Mouse (Mus musculus) heart, adult 2 months (tissue): ENCODE measurements around the gene Spast. TPM values are rescaled to one million over a fixed set of nuclear protein-coding genes. Genes with fewer than 3 reads are reported as not detected.

Experiments used
- DNase-seq, 2 experiments: peaks; one replicate each; pipeline ENCODE4 v3.0.0; 2021
- H3K27ac ChIP-seq: fragments of 200-600 bp; 2 replicates; pipeline ENCODE4 v1.8.1; 2022
- H3K27me3 ChIP-seq: fragments of 200-500 bp; 2 replicates; pipeline ENCODE4 v1.6.1; 2012; ENCODE audit warnings: mild to moderate bottlenecking, low read length, inconsistent platforms, mixed read lengths; ENCODE audit not compliant: control insufficient read depth, insufficient read depth
- H3K36me3 ChIP-seq: fragments of 200-500 bp; 2 replicates; pipeline ENCODE4 v1.6.1; 2012; ENCODE audit warnings: low read length, inconsistent platforms; ENCODE audit not compliant: control insufficient read depth, insufficient read depth
- H3K4me1 ChIP-seq: fragments of 200-500 bp; 2 replicates; pipeline ENCODE4 v1.6.1; 2011; ENCODE audit warnings: low read length; ENCODE audit not compliant: control insufficient read depth, insufficient read depth
- H3K4me3 ChIP-seq: fragments of 200-600 bp; 2 replicates; pipeline ENCODE4 v1.8.1; 2022
- H3K79me2 ChIP-seq: fragments of 200-500 bp; replicated peaks from 2 replicates; pipeline ENCODE4 v1.6.1; 2012; ENCODE audit warnings: mild to moderate bottlenecking, inconsistent platforms, low read length, moderate library complexity, mixed read lengths; ENCODE audit not compliant: control insufficient read depth, insufficient read depth
- H3K9ac ChIP-seq: fragments of 200-500 bp; 2 replicates; pipeline ENCODE4 v1.6.1; 2012; ENCODE audit warnings: low read depth, mild to moderate bottlenecking, control low read depth, inconsistent platforms, low read length, mixed read lengths
- CTCF ChIP-seq: fragments of 200-600 bp; IDR thresholded peaks from 2 replicates; pipeline ENCODE4 v1.8.1; 2022; ENCODE audit warnings: antibody characterized with exemption, mild to moderate bottlenecking, moderate library complexity
- EP300 ChIP-seq: fragments of 200-500 bp; IDR thresholded peaks from 2 replicates; pipeline ENCODE4 v1.6.1; 2011; ENCODE audit warnings: low read depth, low read length, control low read depth; ENCODE audit not compliant: insufficient read depth
- POLR2A ChIP-seq: fragments of 200-500 bp; IDR thresholded peaks from 2 replicates; pipeline ENCODE4 v1.6.1; 2011; ENCODE audit warnings: mild to moderate bottlenecking, low read depth, low read length, control low read depth; ENCODE audit not compliant: insufficient read depth
- WGBS: fragments of 180-500 bp; shearing (Covaris S2); methylation state at CpG from one replicate; pipeline ENCODE4 v1.1.7; 2018; 5-methylcytosine and 5-hydroxymethylcytosine counted together
- intact Hi-C: fragments of 180-260 bp; cut with DNase I; formaldehyde crosslinking; loops from one replicate; pipeline ENCODE4 v1.15.1; 2025
- polyA plus RNA-seq: library from polyadenylated mRNA; depleted of rRNA; stranded (reverse); fragments of >200 nt; gene quantifications from 2 replicates; pipeline ENCODE4 v1.2.3, GENCODE M21; 2012
- total RNA-seq, 2 experiments: library from RNA; stranded (reverse); gene quantifications; 2 replicates each; pipeline ENCODE4 v1.2.3; 2021

Gene Spast
- total and polyA plus RNA-seq, 3 experiments = 4.2 to 33.5 (median 29.2) TPM

- intact Hi-C loops = no loop called here
- WGBS = 90% methylated on average over 12 of the region's 12 CpGs
Observed at GRCm38 (mm10) chr17:74402486-74403222, 63.9 kb downstream of the Spast start.

GRCm38 (mm10) chr17:74406487-74406886, 67.7 kb downstream of the Spast start:
- H3K4me1 ChIP-seq = no peaks in the 10 kb centered on the region
- DNase-seq = no peak
- H3K79me2 ChIP-seq = no peaks in the 10 kb centered on the region
- H3K4me3 ChIP-seq = no peak overlapping the region
- no peak for TF ChIP-seq POLR2A
- TF ChIP-seq EP300 = no peak
- no peak for TF ChIP-seq CTCF
- intact Hi-C loops = no loop called here
- H3K36me3 ChIP-seq = no peaks in the 10 kb centered on the region
- WGBS = 81% methylated on average over 8 of the region's 8 CpGs
- H3K27me3 ChIP-seq = no peaks in the 10 kb centered on the region
- H3K9ac ChIP-seq = no peak overlapping the region
- no peak overlapping the region for H3K27ac ChIP-seq

More at GRCm38 (mm10) chr17:74402486-74403222, 63.9 kb downstream of the Spast start:
- Histone ChIP-seq H3K36me3 (no peaks in the 10 kb centered on the region), H3K27me3 (no peaks in the 10 kb centered on the region), H3K27ac (no peak overlapping the region), H3K79me2 (0 out of 2 replicates have a peak, but pooled peaks cover 2% of the 10 kb centered on the region), H3K9ac (no peak overlapping the region), H3K4me3 (no peak overlapping the region), H3K4me1 (no peaks in the 10 kb centered on the region)
- no peak for DNase-seq
- no peak for TF ChIP-seq POLR2A
- TF ChIP-seq CTCF = no peak
- no peak for TF ChIP-seq EP300

- Histone ChIP-seq H3K9ac (no peak overlapping the region), H3K36me3 (no peaks in the 10 kb centered on the region; the same call in 1 of the 2 replicates), H3K4me3 (no peak overlapping the region), H3K27me3 (no peaks in the 10 kb centered on the region), H3K27ac (no peak overlapping the region), H3K79me2 (no peaks in the 10 kb centered on the region), H3K4me1 (no peaks in the 10 kb centered on the region)
- TF ChIP-seq EP300 = no peak
- TF ChIP-seq CTCF = peak; percentile 51
- TF ChIP-seq POLR2A = no peak
- WGBS = 43% methylated on average over 4 of the region's 4 CpGs
- DNase-seq = no peak
- intact Hi-C loops = no loop called here
Observed at GRCm38 (mm10) chr17:74409722-74410121, 70.9 kb downstream of the Spast start.

- Histone ChIP-seq H3K4me3 (no peak overlapping the region), H3K4me1 (no peaks in the 10 kb centered on the region), H3K27ac (no peak overlapping the region), H3K36me3 (no peaks in the 10 kb centered on the region; the same call in 1 of the 2 replicates), H3K9ac (no peak overlapping the region), H3K79me2 (no peaks in the 10 kb centered on the region), H3K27me3 (no peaks in the 10 kb centered on the region)
- TF ChIP-seq CTCF = no peak
- no peak for TF ChIP-seq POLR2A
- TF ChIP-seq EP300 = no peak
- intact Hi-C loops = no loop called here
- WGBS = 87% methylated on average over 8 of the region's 8 CpGs
- DNase-seq = no peak
Observed at GRCm38 (mm10) chr17:74413324-74413723, 74.5 kb downstream of the Spast start.

GRCm38 (mm10) chr17:74414671-74415070, 75.9 kb downstream of the Spast start:
- Histone ChIP-seq H3K4me3 (no peak overlapping the region), H3K36me3 (no peaks in the 10 kb centered on the region; the same call in 1 of the 2 replicates), H3K4me1 (no peaks in the 10 kb centered on the region), H3K79me2 (no peaks in the 10 kb centered on the region), H3K9ac (no peak overlapping the region), H3K27me3 (no peaks in the 10 kb centered on the region), H3K27ac (no peak overlapping the region)
- DNase-seq = no peak
- intact Hi-C loops = no loop called here
- WGBS = 68% methylated on average over 1 of the region's 1 CpGs
- TF ChIP-seq POLR2A = no peak

GRCm38 (mm10) chr17:74416841-74417360, 78.1 kb downstream of the Spast start:
- intact Hi-C loops = no loop called here
- no peak overlapping the region for H3K9ac ChIP-seq
- no peaks in the 10 kb centered on the region for H3K4me1 ChIP-seq
- 90% methylated on average over 8 of the region's 8 CpGs for WGBS
- H3K4me3 ChIP-seq = no peak overlapping the region
- H3K27ac ChIP-seq = no peak overlapping the region
- no peaks in the 10 kb centered on the region for H3K27me3 ChIP-seq
- no peak for DNase-seq
- no peaks in the 10 kb centered on the region; the same call in 1 of the 2 replicates for H3K36me3 ChIP-seq
- H3K79me2 ChIP-seq = no peaks in the 10 kb centered on the region
- TF ChIP-seq POLR2A (no peak), EP300 (no peak), CTCF (no peak)
